ENCODE assay signal across 15 mouse cellular contexts in the genomic region with DNA sequence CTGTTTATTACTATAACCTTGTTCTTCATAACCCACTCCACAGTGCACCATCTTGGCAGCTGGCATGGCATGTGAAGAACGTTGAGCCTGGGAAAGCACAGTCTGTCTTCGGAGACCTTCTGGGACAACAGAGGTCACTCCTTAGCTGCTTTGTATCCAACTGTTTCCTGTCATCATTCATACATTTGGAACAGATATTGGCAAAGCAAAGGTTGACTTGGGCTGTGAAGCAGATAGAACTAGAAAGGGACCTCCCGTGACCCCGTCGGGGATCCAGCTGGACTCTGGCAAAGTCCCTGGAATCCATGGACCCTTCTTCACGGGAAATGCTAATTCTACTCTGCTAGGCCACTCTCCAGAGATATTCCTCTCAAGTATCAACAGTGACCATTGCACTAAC.
DNase-seq lines count a peak whose midpoint lies in the region; ATAC-seq and TF ChIP-seq lines count a peak whose summit lies in the region.
"Had no signal": no experiment of that assay in that cellular context is flagged by ENCODE, and none has a peak within 500 bp of the region (broad histone marks: within the 10 kb centered on the region; RNA-seq: fewer than 3 reads in every experiment).

No protein-coding gene starts in this region.

- 80% methylated on average over 6 of the region's 6 CpGs for WGBS in kidney, embryonic 14.5 days
- WGBS in kidney, postnatal 0 days, result 78% methylated on average over 6 of the region's 6 CpGs
- 92% methylated on average over 6 of the region's 6 CpGs for WGBS in forebrain, embryonic 12.5 days

- peak; percentile 59 for DNase-seq in kidney, adult 11 months
- peak; percentile 25 for DNase-seq in gastrocnemius, postnatal 10 days
- peak; percentile 13 to 39 for DNase-seq in gastrocnemius, postnatal 36 days
- peak; percentile 41 for DNase-seq in kidney, postnatal 0 days (ENCODE audit: low spot score)
- DNase-seq in ovary, adult 18-20 months (ENCODE audit: low spot score), result no peak
- DNase-seq in left cerebral cortex, postnatal 36 days (ENCODE audit: low spot score in 2 of 2), result no peak
- DNase-seq: cerebellum, adult 9-11 months; spleen, adult 18-20 months; thymus, postnatal 36 days had no signal

- H3K9ac ChIP-seq in kidney, embryonic 14.5 days (ENCODE audit: low read depth, low read length), result no peak overlapping the region
- H3K9ac ChIP-seq in kidney, postnatal 0 days (ENCODE audit: low read depth, low read length), result no peak overlapping the region
- H3K9ac ChIP-seq in forebrain, embryonic 12.5 days, result no peak overlapping the region
- H3K9ac ChIP-seq: liver, embryonic 15.5 days had no signal

- intact Hi-C loops in gastrocnemius, postnatal 36 days (cut with DNase I), result no loop called here
- intact Hi-C loops in left cerebral cortex, postnatal 36 days (cut with DNase I), result no loop called here

- H3K9me3 ChIP-seq in kidney, embryonic 14.5 days (ENCODE audit: control insufficient read depth, low read length), result no peaks in the 10 kb centered on the region
- no peaks in the 10 kb centered on the region for H3K9me3 ChIP-seq in kidney, postnatal 0 days (replicated peaks; ENCODE audit: low read length)
- no peaks in the 10 kb centered on the region for H3K9me3 ChIP-seq in forebrain, embryonic 12.5 days
- H3K9me3 ChIP-seq: embryonic facial prominence, embryonic 10.5 days; limb, embryonic 10.5 days; liver, embryonic 15.5 days had no signal

- H3K27me3 ChIP-seq in kidney, embryonic 14.5 days (ENCODE audit: control insufficient read depth, insufficient read depth, low read length), result no peaks in the 10 kb centered on the region
- no peaks in the 10 kb centered on the region for H3K27me3 ChIP-seq in kidney, postnatal 0 days (ENCODE audit: insufficient read depth, low read length)
- no peaks in the 10 kb centered on the region; the same call in 1 of the 2 replicates for H3K27me3 ChIP-seq in forebrain, embryonic 12.5 days
- H3K27me3 ChIP-seq: liver, embryonic 15.5 days had no signal

- TF ChIP-seq CTCF in kidney, postnatal 0 days (IDR thresholded peaks at IDR 0.05; ENCODE audit: low read depth), result no peak

- no peaks in the 10 kb centered on the region for H3K36me3 ChIP-seq in kidney, embryonic 14.5 days (ENCODE audit: control insufficient read depth, insufficient read depth, low read length)
- no peaks in the 10 kb centered on the region for H3K36me3 ChIP-seq in kidney, postnatal 0 days (ENCODE audit: insufficient read depth, low read length)
- no peaks in the 10 kb centered on the region for H3K36me3 ChIP-seq in forebrain, embryonic 12.5 days (replicated peaks)
- H3K36me3 ChIP-seq: embryonic facial prominence, embryonic 10.5 days; limb, embryonic 10.5 days; liver, embryonic 15.5 days had no signal

- no peak overlapping the region for H3K27ac ChIP-seq in kidney, embryonic 14.5 days (ENCODE audit: low read depth, low read length)
- no peak overlapping the region for H3K27ac ChIP-seq in kidney, postnatal 0 days
- no peak overlapping the region for H3K27ac ChIP-seq in forebrain, embryonic 12.5 days
- H3K27ac ChIP-seq: embryonic facial prominence, embryonic 10.5 days; limb, embryonic 10.5 days; liver, embryonic 15.5 days; stomach, postnatal 0 days had no signal

- no peak for ATAC-seq in kidney, embryonic 14.5 days (ENCODE audit: low FRiP score, low TSS enrichment)
- ATAC-seq in kidney, postnatal 0 days (replicated peaks; ENCODE audit: low FRiP score, low read depth), result no peak
- ATAC-seq in forebrain, embryonic 12.5 days (ENCODE audit: low FRiP score), result no peak

- H3K4me2 ChIP-seq in kidney, embryonic 14.5 days (replicated peaks; ENCODE audit: low read depth, low read length), result no peak overlapping the region
- no peak overlapping the region for H3K4me2 ChIP-seq in kidney, postnatal 0 days (ENCODE audit: low read length)
- no peak overlapping the region for H3K4me2 ChIP-seq in forebrain, embryonic 12.5 days
- H3K4me2 ChIP-seq: liver, embryonic 15.5 days had no signal

- no peak overlapping the region for H3K4me3 ChIP-seq in kidney, embryonic 14.5 days (ENCODE audit: low read length)
- no peak overlapping the region for H3K4me3 ChIP-seq in kidney, postnatal 0 days (replicated peaks; ENCODE audit: low read depth, low read length)
- no peak overlapping the region for H3K4me3 ChIP-seq in forebrain, embryonic 12.5 days (replicated peaks)
- H3K4me3 ChIP-seq: embryonic facial prominence, embryonic 10.5 days; limb, embryonic 10.5 days; liver, embryonic 15.5 days had no signal

- H3K4me1 ChIP-seq in kidney, embryonic 14.5 days (ENCODE audit: control insufficient read depth, insufficient read depth, low read length), result no peaks in the 10 kb centered on the region
- no peaks in the 10 kb centered on the region for H3K4me1 ChIP-seq in kidney, postnatal 0 days (replicated peaks; ENCODE audit: insufficient read depth, low read length)
- H3K4me1 ChIP-seq in forebrain, embryonic 12.5 days, result no peaks in the 10 kb centered on the region
- H3K4me1 ChIP-seq: liver, embryonic 15.5 days had no signal

Comparison
In these comparisons a context has a peak if more than half of its experiments do, and no peak if none do; other contexts are left out.
1. DNase-seq: peak in kidney, adult 11 months (single experiment), gastrocnemius, postnatal 10 days (single experiment), gastrocnemius, postnatal 36 days (2 of 2) and kidney, postnatal 0 days (single experiment); none in ovary, adult 18-20 months (single experiment) and left cerebral cortex, postnatal 36 days (0 of 2).